Mouse (Mus musculus): ENCODE measurements around the gene Lrrc8d.

DNA sequence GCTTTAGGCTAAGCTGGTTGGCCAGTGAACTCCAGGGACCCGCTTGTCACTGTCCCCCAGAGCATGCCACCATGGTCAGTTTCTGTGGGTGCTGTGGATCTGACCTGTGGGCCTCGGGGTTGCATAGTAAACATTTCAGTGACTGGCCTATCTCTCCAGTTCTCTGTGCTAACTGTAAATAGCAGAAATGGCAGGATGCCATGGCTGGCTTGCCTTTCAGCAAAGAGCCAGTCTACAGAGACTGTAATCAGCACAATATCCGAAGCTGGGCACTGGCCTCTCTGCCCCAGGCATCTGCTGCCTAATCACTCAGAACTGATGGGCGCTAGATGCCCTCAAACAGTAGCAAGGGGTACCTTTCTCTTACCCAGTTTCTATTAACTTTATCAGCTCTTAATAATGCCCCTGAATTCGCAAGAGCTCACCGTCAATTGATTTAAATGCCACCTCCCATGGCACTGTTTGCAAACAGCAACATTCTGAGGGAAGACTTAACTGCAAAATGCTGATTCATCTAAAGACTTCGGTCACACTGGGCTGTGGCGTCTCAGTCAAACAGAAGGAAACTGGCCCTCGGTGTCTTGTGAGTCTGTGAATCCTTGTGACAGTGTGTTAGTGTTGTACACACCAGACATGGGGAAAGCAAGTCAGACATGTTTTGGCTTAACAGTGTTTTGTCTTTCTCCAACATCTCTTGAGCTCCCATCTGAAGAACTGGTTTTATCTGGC lies 117.6 kb downstream of the Lrrc8d start:
- TF ChIP-seq CTCF (IDR thresholded peaks at IDR 0.05; ENCODE audit: borderline replicate concordance, insufficient read depth, low read length) (no peak), POLR2A (IDR thresholded peaks at IDR 0.05; ENCODE audit: low read depth, low read length) (no peak)

All from embryonic fibroblast, embryonic 13.5 days (primary cell).